Mouse (Mus musculus): ENCODE measurements around the gene Aqp6. TPM values are rescaled to one million over a fixed set of nuclear protein-coding genes. Genes with fewer than 3 reads are reported as not detected.

Gene Aqp6
- polyA plus RNA-seq, 1 experiment = not detected

- H3K36me3 ChIP-seq (ENCODE audit: control insufficient read depth) = no peaks in the 10 kb centered on the region
- H3K4me1 ChIP-seq (ENCODE audit: control insufficient read depth) = no peaks in the 10 kb centered on the region
- H3K27me3 ChIP-seq (ENCODE audit: control insufficient read depth) = peaks cover 95% of the 10 kb centered on the region
- TF ChIP-seq GATA1 (IDR thresholded peaks at IDR 0.05; ENCODE audit: low read length) (no peak), TAL1 (IDR thresholded peaks at IDR 0.05; ENCODE audit: low read length) (no peak)
- H3K9me3 ChIP-seq (ENCODE audit: control insufficient read depth, low read length) = no peaks in the 10 kb centered on the region
- H3K4me3 ChIP-seq (replicated peaks) = no peak overlapping the region
Measured at GRCm38 (mm10) chr15:99592877-99593276, 8.3 kb upstream of the Aqp6 start.

DNA sequence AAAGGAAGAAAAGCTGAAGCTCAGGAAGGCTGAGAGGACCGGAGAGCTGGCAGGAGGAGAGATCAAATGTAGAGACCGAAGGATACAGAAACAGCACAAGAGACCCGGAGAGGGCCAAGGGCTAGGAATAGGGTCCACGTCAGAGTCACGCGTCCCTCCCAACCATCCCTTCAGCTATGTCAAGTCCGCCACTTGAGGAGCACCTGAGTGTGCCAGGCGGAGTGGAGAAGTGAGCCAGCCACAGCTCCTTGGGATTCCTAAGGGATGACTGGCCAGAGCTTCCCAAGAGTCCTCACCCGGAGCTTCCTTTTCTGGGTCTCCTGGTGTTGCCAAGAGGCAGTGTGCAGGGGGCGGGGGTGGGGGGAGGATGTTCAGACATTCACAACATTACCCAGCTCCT lies 6.2 kb upstream of the Aqp6 start:
- H3K27me3 ChIP-seq (ENCODE audit: control insufficient read depth) = peaks cover 92% of the 10 kb centered on the region
- no peaks in the 10 kb centered on the region for H3K4me1 ChIP-seq (ENCODE audit: control insufficient read depth)
- TF ChIP-seq TAL1 (IDR thresholded peaks at IDR 0.05; ENCODE audit: low read length) (no peak), GATA1 (IDR thresholded peaks at IDR 0.05; ENCODE audit: low read length) (no peak)
- H3K4me3 ChIP-seq (replicated peaks) = no peak overlapping the region
- H3K36me3 ChIP-seq (ENCODE audit: control insufficient read depth) = no peaks in the 10 kb centered on the region
- no peaks in the 10 kb centered on the region for H3K9me3 ChIP-seq (ENCODE audit: control insufficient read depth, low read length)

GRCm38 (mm10) chr15:99596056-99596687 lies 5.0 kb upstream of the Aqp6 start:
- no peak for TF ChIP-seq TAL1 (IDR thresholded peaks at IDR 0.05; ENCODE audit: low read length)
- TF ChIP-seq GATA1 (IDR thresholded peaks at IDR 0.05; ENCODE audit: low read length) = no peak
- Histone ChIP-seq H3K4me1 (ENCODE audit: control insufficient read depth) (no peaks in the 10 kb centered on the region), H3K36me3 (ENCODE audit: control insufficient read depth) (no peaks in the 10 kb centered on the region), H3K4me3 (replicated peaks) (no peak overlapping the region), H3K27me3 (ENCODE audit: control insufficient read depth) (peaks cover 92% of the 10 kb centered on the region), H3K9me3 (ENCODE audit: control insufficient read depth, low read length) (no peaks in the 10 kb centered on the region)

DNA sequence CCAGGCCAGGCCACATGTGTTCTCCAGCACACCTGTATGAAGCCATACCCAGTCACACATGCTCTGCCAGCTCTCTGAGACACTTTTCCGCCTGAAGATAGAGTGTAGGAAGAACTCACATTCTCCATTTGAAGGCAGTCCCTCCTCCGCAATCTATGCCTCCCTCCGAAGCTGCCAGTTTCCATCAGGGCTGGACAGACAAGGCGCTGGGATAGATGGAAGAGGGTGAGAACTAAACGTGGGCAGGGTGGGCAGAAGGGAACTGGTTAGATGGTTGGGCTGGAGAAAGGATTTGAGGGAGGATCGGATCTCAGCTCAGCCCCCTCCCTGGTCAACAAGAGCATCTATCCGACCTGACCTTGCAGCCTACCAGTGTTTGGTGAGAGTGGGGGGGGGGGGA lies 4.4 kb upstream of the Aqp6 start:
- no peaks in the 10 kb centered on the region for H3K4me1 ChIP-seq (ENCODE audit: control insufficient read depth)
- H3K27me3 ChIP-seq (ENCODE audit: control insufficient read depth) = peaks cover 92% of the 10 kb centered on the region
- no peak for TF ChIP-seq TAL1 (IDR thresholded peaks at IDR 0.05; ENCODE audit: low read length)
- TF ChIP-seq GATA1 (IDR thresholded peaks at IDR 0.05; ENCODE audit: low read length) = no peak
- no peaks in the 10 kb centered on the region for H3K9me3 ChIP-seq (ENCODE audit: control insufficient read depth, low read length)
- no peak overlapping the region for H3K4me3 ChIP-seq (replicated peaks)
- H3K36me3 ChIP-seq (ENCODE audit: control insufficient read depth) = no peaks in the 10 kb centered on the region

GRCm38 (mm10) chr15:99597596-99597995 lies 3.6 kb upstream of the Aqp6 start:
- H3K4me3 ChIP-seq (replicated peaks) = no peak overlapping the region
- TF ChIP-seq TAL1 (IDR thresholded peaks at IDR 0.05; ENCODE audit: low read length) = no peak
- TF ChIP-seq GATA1 (IDR thresholded peaks at IDR 0.05; ENCODE audit: low read length) = no peak
- H3K4me1 ChIP-seq (ENCODE audit: control insufficient read depth) = no peaks in the 10 kb centered on the region
- H3K27me3 ChIP-seq (ENCODE audit: control insufficient read depth) = peaks cover 91% of the 10 kb centered on the region
- no peaks in the 10 kb centered on the region for H3K9me3 ChIP-seq (ENCODE audit: control insufficient read depth, low read length)
- H3K36me3 ChIP-seq (ENCODE audit: control insufficient read depth) = no peaks in the 10 kb centered on the region

GRCm38 (mm10) chr15:99599245-99600070 lies 1.7 kb upstream of the Aqp6 start:
- H3K27me3 ChIP-seq (ENCODE audit: control insufficient read depth) = peaks cover 90% of the 10 kb centered on the region
- no peak for TF ChIP-seq GATA1 (IDR thresholded peaks at IDR 0.05; ENCODE audit: low read length)
- no peak for TF ChIP-seq TAL1 (IDR thresholded peaks at IDR 0.05; ENCODE audit: low read length)

GRCm38 (mm10) chr15:99601823-99602120 lies 572 bp downstream of the Aqp6 start:
- TF ChIP-seq TAL1 (IDR thresholded peaks at IDR 0.05; ENCODE audit: low read length) = no peak
- TF ChIP-seq GATA1 (IDR thresholded peaks at IDR 0.05; ENCODE audit: low read length) = no peak
- Histone ChIP-seq H3K4me3 (replicated peaks) (no peak overlapping the region), H3K36me3 (ENCODE audit: control insufficient read depth) (no peaks in the 10 kb centered on the region), H3K9me3 (ENCODE audit: control insufficient read depth, low read length) (no peaks in the 10 kb centered on the region), H3K27me3 (ENCODE audit: control insufficient read depth) (peaks cover 87% of the 10 kb centered on the region), H3K4me1 (ENCODE audit: control insufficient read depth) (peaks cover 10% of the 10 kb centered on the region)

More at GRCm38 (mm10) chr15:99599245-99600070, 1.7 kb upstream of the Aqp6 start:
- H3K4me3 ChIP-seq (replicated peaks) = no peak overlapping the region
- H3K9me3 ChIP-seq (ENCODE audit: control insufficient read depth, low read length) = no peaks in the 10 kb centered on the region
- H3K36me3 ChIP-seq (ENCODE audit: control insufficient read depth) = no peaks in the 10 kb centered on the region
- no peaks in the 10 kb centered on the region for H3K4me1 ChIP-seq (ENCODE audit: control insufficient read depth)

GRCm38 (mm10) chr15:99602206-99602820 lies 1.1 kb downstream of the Aqp6 start:
- Histone ChIP-seq H3K9me3 (ENCODE audit: control insufficient read depth, low read length) (no peaks in the 10 kb centered on the region), H3K4me3 (replicated peaks) (no peak overlapping the region), H3K36me3 (ENCODE audit: control insufficient read depth) (no peaks in the 10 kb centered on the region), H3K4me1 (ENCODE audit: control insufficient read depth) (peaks cover 16% of the 10 kb centered on the region), H3K27me3 (ENCODE audit: control insufficient read depth) (peaks cover 83% of the 10 kb centered on the region)
- no peak for TF ChIP-seq GATA1 (IDR thresholded peaks at IDR 0.05; ENCODE audit: low read length)
- TF ChIP-seq TAL1 (IDR thresholded peaks at IDR 0.05; ENCODE audit: low read length) = no peak

DNA sequence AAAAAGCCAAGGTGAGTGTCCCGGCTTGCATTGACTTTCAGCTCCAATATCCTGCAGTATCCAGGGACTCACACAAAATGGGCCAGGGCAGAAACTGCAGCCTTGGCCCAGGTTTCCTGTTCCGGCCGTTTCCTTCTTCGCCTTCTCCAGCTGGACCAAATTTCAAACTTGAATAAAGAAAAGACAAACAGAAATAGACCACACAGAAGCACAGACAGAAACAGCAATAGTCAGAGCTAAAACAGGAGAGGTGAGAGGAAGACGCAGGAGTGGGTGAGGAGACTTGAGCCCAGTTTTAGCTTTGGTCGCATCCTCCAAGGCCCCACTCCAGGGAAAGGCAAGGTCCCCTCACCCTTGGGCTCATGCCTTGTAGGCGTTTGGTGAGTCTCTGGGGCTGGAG lies 2.0 kb downstream of the Aqp6 start:
- Histone ChIP-seq H3K4me1 (ENCODE audit: control insufficient read depth) (peaks cover 21% of the 10 kb centered on the region), H3K36me3 (ENCODE audit: control insufficient read depth) (no peaks in the 10 kb centered on the region), H3K9me3 (ENCODE audit: control insufficient read depth, low read length) (no peaks in the 10 kb centered on the region), H3K27me3 (ENCODE audit: control insufficient read depth) (peaks cover 83% of the 10 kb centered on the region), H3K4me3 (replicated peaks) (no peak overlapping the region)
- no peak for TF ChIP-seq TAL1 (IDR thresholded peaks at IDR 0.05; ENCODE audit: low read length)
- no peak for TF ChIP-seq GATA1 (IDR thresholded peaks at IDR 0.05; ENCODE audit: low read length)
